Mouse (Mus musculus) CH12.LX (cell line): Measurements from ENCODE around the gene Gatb. TPM values are rescaled to one million over a fixed set of nuclear protein-coding genes. Genes with fewer than 3 reads are reported as not detected.

Source experiments
- DNase-seq: peaks from one replicate; pipeline ENCODE4 v3.0.0-alpha.2; 2013; ENCODE audit errors: extremely low read depth
- H3K27ac ChIP-seq: 2 replicates; pipeline ENCODE4 v1.5.1; 2012; ENCODE audit warnings: low read depth, mild to moderate bottlenecking, control low read depth, moderate library complexity; ENCODE audit not compliant: insufficient read depth
- H3K27me3 ChIP-seq: replicated peaks from 2 replicates; pipeline ENCODE3; 2012; ENCODE audit warnings: inconsistent platforms
- H3K36me3 ChIP-seq, 2 experiments: replicated peaks in 1 of 2; 2 replicates each; pipeline versions ENCODE3 to v1.6.1; 2012; ENCODE audit warnings: inconsistent platforms in 1 of 2, low read length in 1 of 2, mild to moderate bottlenecking in 1 of 2, mixed read lengths in 1 of 2, moderate library complexity in 1 of 2; ENCODE audit not compliant: control insufficient read depth in 1 of 2, insufficient read depth in 1 of 2
- H3K4me1 ChIP-seq, 2 experiments: 2 replicates each; pipeline ENCODE4 v1.6.1; 2012; ENCODE audit warnings: inconsistent platforms in 1 of 2, moderate library complexity in 1 of 2; ENCODE audit not compliant: insufficient read depth in 2 of 2, control insufficient read depth in 1 of 2
- H3K4me2 ChIP-seq: 2 replicates; pipeline ENCODE4 v1.6.1; 2012; ENCODE audit warnings: low read depth, mild to moderate bottlenecking, control low read depth; ENCODE audit not compliant: poor library complexity, insufficient read depth, severe bottlenecking
- H3K4me3 ChIP-seq, 3 experiments: fragments of 150-350 bp in 1 of 3; sonication (generic) in 1 of 3; replicated peaks in 1 of 3; 2 replicates each; pipeline versions ENCODE3 to v1.5.1; 2011 to 2012; ENCODE audit warnings: low read depth in 2 of 3, low read length in 2 of 3, mild to moderate bottlenecking in 2 of 3, moderate library complexity in 2 of 3, control low read depth in 1 of 3, improper control_type of control experiment in 1 of 3, inconsistent platforms in 1 of 3, mixed read lengths in 1 of 3; ENCODE audit not compliant: poor library complexity in 1 of 3
- H3K79me2 ChIP-seq: replicated peaks from 2 replicates; pipeline ENCODE4 v1.6.1; 2012; ENCODE audit warnings: mild to moderate bottlenecking, moderate library complexity; ENCODE audit not compliant: control insufficient read depth, poor library complexity, insufficient read depth, severe bottlenecking; ENCODE audit errors: extremely low read depth
- H3K9ac ChIP-seq: 2 replicates; pipeline ENCODE4 v1.6.1; 2012; ENCODE audit warnings: low read depth, mild to moderate bottlenecking, control low read depth, moderate library complexity; ENCODE audit not compliant: insufficient read depth
- H3K9me3 ChIP-seq: replicated peaks from 2 replicates; pipeline ENCODE3; 2012; ENCODE audit warnings: low read length, inconsistent platforms, mixed read lengths
- BHLHE40 ChIP-seq: IDR thresholded peaks from 2 replicates; pipeline ENCODE4 v1.6.1; 2011; ENCODE audit warnings: mild to moderate bottlenecking, low read depth, low read length, improper control_type of control experiment
- CTCF ChIP-seq, 2 experiments: IDR thresholded peaks in 1 of 2; conservative IDR thresholded peaks in 1 of 2; 2 replicates each; pipeline ENCODE4 v1.5.1; 2011 to 2012; ENCODE audit warnings: low read depth in 2 of 2, low read length in 2 of 2, improper control_type of control experiment in 1 of 2, inconsistent platforms in 1 of 2, mild to moderate bottlenecking in 1 of 2, moderate library complexity in 1 of 2
- ELF1 ChIP-seq: IDR thresholded peaks from 2 replicates; pipeline ENCODE4 v1.6.1; 2014; ENCODE audit warnings: low read depth, mild to moderate bottlenecking, inconsistent platforms, low read length, improper control_type of control experiment
- ETS1 ChIP-seq: conservative IDR thresholded peaks from 2 replicates; pipeline ENCODE4 v1.6.1; 2012; ENCODE audit warnings: low read depth, mild to moderate bottlenecking, inconsistent platforms, low read length, improper control_type of control experiment, moderate library complexity
- JUN ChIP-seq: IDR thresholded peaks from 2 replicates; pipeline ENCODE4 v1.6.1; 2011; ENCODE audit warnings: low read depth, mild to moderate bottlenecking, low read length, improper control_type of control experiment, moderate library complexity; ENCODE audit not compliant: insufficient read depth
- JUND ChIP-seq: conservative IDR thresholded peaks from 2 replicates; pipeline ENCODE4 v1.6.1; 2011; ENCODE audit warnings: low read depth, low read length, improper control_type of control experiment
- KAT2A ChIP-seq: IDR thresholded peaks from 2 replicates; pipeline ENCODE4 v1.6.1; 2012; ENCODE audit warnings: low read length, improper control_type of control experiment, inconsistent platforms; ENCODE audit not compliant: insufficient replicate concordance
- MAFK ChIP-seq: IDR thresholded peaks from 2 replicates; pipeline ENCODE4 v1.6.1; 2011; ENCODE audit warnings: low read length, improper control_type of control experiment; ENCODE audit not compliant: insufficient replicate concordance
- MAX ChIP-seq: IDR thresholded peaks from 2 replicates; pipeline ENCODE4 v1.6.1; 2011; ENCODE audit warnings: low read length, improper control_type of control experiment
- MXI1 ChIP-seq: IDR thresholded peaks from 2 replicates; pipeline ENCODE4 v1.6.1; 2011; ENCODE audit warnings: mild to moderate bottlenecking, low read depth, low read length, improper control_type of control experiment
- MYC ChIP-seq: IDR thresholded peaks from 2 replicates; pipeline ENCODE4 v1.6.1; 2011; ENCODE audit warnings: low read depth, mild to moderate bottlenecking, improper control_type of control experiment, low read length
- NRF1 ChIP-seq: IDR thresholded peaks from 2 replicates; pipeline ENCODE4 v1.6.1; 2014; ENCODE audit warnings: low read depth, mild to moderate bottlenecking, inconsistent platforms, low read length, improper control_type of control experiment, moderate library complexity
- PAX5 ChIP-seq: IDR thresholded peaks from 2 replicates; pipeline ENCODE4 v1.6.1; 2012; ENCODE audit warnings: low read length, inconsistent platforms, mixed read lengths
- POLR2A ChIP-seq: IDR thresholded peaks from 2 replicates; pipeline ENCODE4 v1.6.1; 2011; ENCODE audit warnings: low read depth, mild to moderate bottlenecking, improper control_type of control experiment, low read length
- RAD21 ChIP-seq: IDR thresholded peaks from 2 replicates; pipeline ENCODE4 v1.6.1; 2011; ENCODE audit warnings: low read depth, mild to moderate bottlenecking, low read length, improper control_type of control experiment, moderate library complexity
- RCOR1 ChIP-seq: conservative IDR thresholded peaks from 2 replicates; pipeline ENCODE4 v1.6.1; 2012; ENCODE audit warnings: low read depth, mild to moderate bottlenecking, inconsistent platforms, low read length, improper control_type of control experiment
- SIN3A ChIP-seq: IDR thresholded peaks from 2 replicates; pipeline ENCODE4 v1.6.1; 2012; ENCODE audit warnings: low read length, improper control_type of control experiment, inconsistent platforms
- SMC3 ChIP-seq: IDR thresholded peaks from 2 replicates; pipeline ENCODE4 v1.6.1; 2011; ENCODE audit warnings: low read depth, low read length, improper control_type of control experiment
- TBP ChIP-seq: conservative IDR thresholded peaks from 2 replicates; pipeline ENCODE4 v1.6.1; 2011; ENCODE audit warnings: low read depth, low read length, improper control_type of control experiment
- TCF12 ChIP-seq: IDR thresholded peaks from 2 replicates; pipeline ENCODE4 v1.6.1; 2014; ENCODE audit warnings: low read depth, mild to moderate bottlenecking, inconsistent platforms, low read length, improper control_type of control experiment
- USF1 ChIP-seq: IDR thresholded peaks from 2 replicates; pipeline ENCODE4 v1.6.1; 2014; ENCODE audit warnings: low read depth, mild to moderate bottlenecking, inconsistent platforms, low read length, improper control_type of control experiment
- USF2 ChIP-seq: conservative IDR thresholded peaks from 2 replicates; pipeline ENCODE4 v1.6.1; 2011; ENCODE audit warnings: low read depth, low read length, improper control_type of control experiment
- ZC3H11A ChIP-seq: IDR thresholded peaks from 2 replicates; pipeline ENCODE4 v1.6.1; 2012; ENCODE audit warnings: low read depth, mild to moderate bottlenecking, inconsistent platforms, low read length, improper control_type of control experiment
- ZMIZ1 ChIP-seq: IDR thresholded peaks from 2 replicates; pipeline ENCODE4 v1.6.1; 2012; ENCODE audit warnings: low read depth, mild to moderate bottlenecking, inconsistent platforms, low read length, improper control_type of control experiment
- ZNF384 ChIP-seq: IDR thresholded peaks from 2 replicates; pipeline ENCODE4 v1.6.1; 2012; ENCODE audit warnings: low read depth, low read length, improper control_type of control experiment, inconsistent platforms
- dilution Hi-C: fragments of 300-500 bp; cut with MboI; formaldehyde crosslinking; loops from 2 replicates; pipeline ENCODE4 v1.14.3; 2020; ENCODE audit warnings: low sequenced_read_pairs; ENCODE audit not compliant: extremely low pct_unique_long_range_greater_than_20kb, extremely low pct_ligation_motif_present
- in situ Hi-C: fragments of 300-500 bp; cut with MboI; formaldehyde crosslinking; loops from 3 replicates; pipeline ENCODE4 v1.14.3; 2019; ENCODE audit warnings: low sequenced_read_pairs, low pct_ligation_motif_present, low pct_unique_long_range_greater_than_20kb, mixed read lengths
- polyA plus RNA-seq: library from polyadenylated mRNA; unstranded; fragments of >175 nt; gene quantifications from 2 replicates; pipeline ENCODE4 v1.2.1, GENCODE M21; 2012; ENCODE audit warnings: low read depth; ENCODE audit not compliant: insufficient read length
- total RNA-seq, 2 experiments: library from RNA; depleted of rRNA; stranded (reverse); fragments of 300-350 nt in 1 of 2; fragments of >200 nt in 1 of 2; gene quantifications; 2 replicates each; pipeline ENCODE4 v1.2.3; 2012 to 2014

The Gatb gene
- total and polyA plus RNA-seq, 3 experiments, result 27.4 to 39.8 (median 31.9) TPM

DNA sequence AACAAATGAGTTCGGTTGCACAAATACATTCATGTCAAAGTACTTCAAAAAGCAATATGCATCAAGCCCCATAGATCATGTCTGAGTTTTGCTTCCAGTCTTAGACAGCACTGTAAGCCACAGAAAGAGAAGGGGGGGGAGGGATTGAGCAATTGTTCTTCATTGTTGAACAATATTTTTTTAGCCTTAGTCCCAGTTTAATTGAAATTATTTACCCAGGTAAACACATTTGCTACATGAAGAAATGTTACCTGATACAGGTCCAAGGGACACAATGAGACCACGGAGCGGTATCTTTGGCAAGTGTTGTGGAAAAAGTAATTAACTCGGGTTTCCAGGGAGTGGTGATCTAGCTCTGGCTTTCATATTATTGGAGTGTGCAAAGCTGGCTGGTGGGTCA, 23.6 kb upstream of the Gatb start:
- Histone ChIP-seq H3K36me3 (peaks cover 4 to 13% of the 10 kb centered on the region in 2 experiments), H3K27me3 (no peaks in the 10 kb centered on the region), H3K9me3 (peaks cover 3% of the 10 kb centered on the region), H3K9ac (no peak overlapping the region), H3K4me3 (no peak overlapping the region), H3K79me2 (no peaks in the 10 kb centered on the region), H3K4me2 (no peak overlapping the region), H3K27ac (no peak overlapping the region), H3K4me1 (peaks cover 0 to 8% of the 10 kb centered on the region in 2 experiments; a peak in 1 of 4 replicates)
- in situ Hi-C loops, result loop anchor here (25.0 kb wide), 1 partner anchor 613 kb away; no protein-coding TSS in a partner anchor
- dilution Hi-C loops, result no loop called here
- no peak for DNase-seq
- TF ChIP-seq SMC3, result no peak
- no peak for TF ChIP-seq BHLHE40
- TF ChIP-seq MAFK, result no peak
- TF ChIP-seq ELF1, result no peak
- no peak for TF ChIP-seq TCF12
- no peak for TF ChIP-seq USF1
- no peak for TF ChIP-seq KAT2A
- no peak for TF ChIP-seq CTCF (conservative IDR thresholded peaks at IDR 0.05 in 1 of 2, IDR thresholded peaks at IDR 0.05 in 1 of 2; ENCODE audit: low read depth in 2 of 2, low read length in 2 of 2)
- no peak for TF ChIP-seq ZNF384
- no peak for TF ChIP-seq ZMIZ1
- no peak for TF ChIP-seq ZC3H11A
- TF ChIP-seq JUN, result no peak
- no peak for TF ChIP-seq RCOR1
- no peak for TF ChIP-seq NRF1
- no peak for TF ChIP-seq USF2
- no peak for TF ChIP-seq PAX5
- no peak for TF ChIP-seq TBP
- TF ChIP-seq RAD21, result no peak
- no peak for TF ChIP-seq ETS1

- Histone ChIP-seq H3K4me2 (no peak overlapping the region), H3K9me3 (peaks cover 3% of the 10 kb centered on the region), H3K4me3 (no peak overlapping the region), H3K4me1 (peaks cover 0 to 8% of the 10 kb centered on the region in 2 experiments; a peak in 1 of 4 replicates), H3K27me3 (no peaks in the 10 kb centered on the region), H3K79me2 (no peaks in the 10 kb centered on the region), H3K27ac (no peak overlapping the region), H3K36me3 (peaks cover 6 to 18% of the 10 kb centered on the region in 2 experiments), H3K9ac (no peak overlapping the region)
- dilution Hi-C loops (no loop called here), in situ Hi-C loops (loop anchor here (25.0 kb wide), 1 partner anchor 614 kb away; no protein-coding TSS in a partner anchor)
- DNase-seq, result no peak
- TF ChIP-seq ETS1 (no peak), MXI1 (no peak), ZMIZ1 (no peak), MAX (no peak), JUN (no peak), MAFK (no peak), POLR2A (no peak), ZC3H11A (no peak), RAD21 (no peak), MYC (no peak), JUND (no peak), TBP (no peak), SIN3A (no peak)
Observed at GRCm38 (mm10) chr3:85551352-85551751, 22.6 kb upstream of the Gatb start.
